Mouse (Mus musculus) neural tube, embryonic 12.5 days (tissue): ENCODE data around the gene Ntmt1. TPM values are rescaled to one million over a fixed set of nuclear protein-coding genes. Genes with fewer than 3 reads are reported as not detected.

ENCODE experiments used
- ATAC-seq: fragments of 200-750 bp; cut with Nextera tagmentation; 2 replicates; pipeline ENCODE4 v1.8.0; 2017; ENCODE audit warnings: low read depth, mild to moderate bottlenecking, moderate TSS enrichment, moderate library complexity; ENCODE audit not compliant: low FRiP score
- H3K27ac ChIP-seq: fragments of 300-500 bp; sonication (generic); 2 replicates; pipeline ENCODE4 v1.5.1; 2016
- H3K27me3 ChIP-seq: fragments of 300-500 bp; sonication (generic); replicated peaks from 2 replicates; pipeline ENCODE4 v1.6.1; 2016; ENCODE audit warnings: mild to moderate bottlenecking
- H3K36me3 ChIP-seq: fragments of 300-500 bp; sonication (generic); 2 replicates; pipeline ENCODE4 v1.6.1; 2016; ENCODE audit warnings: mild to moderate bottlenecking
- H3K4me1 ChIP-seq: fragments of 300-500 bp; sonication (generic); 2 replicates; pipeline ENCODE4 v1.6.1; 2016
- H3K4me2 ChIP-seq: fragments of 300-500 bp; sonication (generic); replicated peaks from 2 replicates; pipeline ENCODE4 v1.6.1; 2016; ENCODE audit warnings: mild to moderate bottlenecking
- H3K4me3 ChIP-seq: fragments of 300-500 bp; sonication (generic); 2 replicates; pipeline ENCODE4 v1.5.1; 2016
- H3K9ac ChIP-seq: fragments of 300-500 bp; sonication (generic); 2 replicates; pipeline ENCODE4 v1.6.1; 2016; ENCODE audit warnings: mild to moderate bottlenecking
- H3K9me3 ChIP-seq: fragments of 300-500 bp; sonication (generic); 2 replicates; pipeline ENCODE4 v1.6.1; 2016; ENCODE audit warnings: mild to moderate bottlenecking
- WGBS: fragments of 180-500 bp; shearing (Covaris S2); methylation state at CpG from one replicate; pipeline ENCODE4 v1.1.7; 2016; 5-methylcytosine and 5-hydroxymethylcytosine counted together
- polyA plus RNA-seq: library from polyadenylated mRNA; unstranded; fragments of >200 nt; fragmentation: Nextera tagmentation; extraction: Ambion mirVana; gene quantifications from 2 replicates; pipeline ENCODE4 v1.2.1, GENCODE M21; 2016

Gene Ntmt1
- polyA plus RNA-seq, 1 experiment from 2014 or later, result 111 TPM

GRCm38 (mm10) chr2:30807147-30807647 is 429 bp upstream of the Ntmt1 start:
- ATAC-seq, result peak; percentile 51; the same call in 1 of the 2 replicates
- 7% methylated on average over 28 of the region's 28 CpGs for WGBS
- peak overlapping the region; percentile 80 for H3K4me3 ChIP-seq
- peaks cover 26% of the 10 kb centered on the region for H3K4me1 ChIP-seq
- H3K27me3 ChIP-seq, result peaks cover 9% of the 10 kb centered on the region
- peak overlapping the region; percentile 86 for H3K4me2 ChIP-seq
- H3K27ac ChIP-seq, result peak overlapping the region; percentile 50; the same call in 1 of the 2 replicates
- no peaks in the 10 kb centered on the region for H3K9me3 ChIP-seq
- H3K36me3 ChIP-seq, result peaks cover 3% of the 10 kb centered on the region; the same call in 1 of the 2 replicates
- H3K9ac ChIP-seq, result peak overlapping the region; percentile 92; the same call in 1 of the 2 replicates

- 7% methylated on average over 10 of the region's 10 CpGs for WGBS
- Histone ChIP-seq H3K27me3 (no peaks in the 10 kb centered on the region; the same call in 1 of the 2 replicates), H3K36me3 (peaks cover 13% of the 10 kb centered on the region), H3K4me1 (peaks cover 26% of the 10 kb centered on the region), H3K9ac (peak overlapping the region; percentile 92), H3K27ac (no peak overlapping the region), H3K4me2 (peak overlapping the region; percentile 86), H3K9me3 (no peaks in the 10 kb centered on the region), H3K4me3 (peak overlapping the region; percentile 80)
- ATAC-seq, result no peak
These were observed 650 bp downstream of the Ntmt1 start for GRCm38 (mm10) chr2:30808296-30808655.

GRCm38 (mm10) chr2:30809503-30809902 is 1.9 kb downstream of the Ntmt1 start:
- peaks cover 25% of the 10 kb centered on the region for H3K36me3 ChIP-seq
- H3K4me3 ChIP-seq, result no peak overlapping the region
- peaks cover 26% of the 10 kb centered on the region for H3K4me1 ChIP-seq
- no peak overlapping the region for H3K9ac ChIP-seq
- no peak overlapping the region for H3K27ac ChIP-seq
- peak overlapping the region; percentile 86 for H3K4me2 ChIP-seq
- no peak for ATAC-seq
- H3K27me3 ChIP-seq, result no peaks in the 10 kb centered on the region
- 86% methylated on average over 5 of the region's 5 CpGs for WGBS
- no peaks in the 10 kb centered on the region for H3K9me3 ChIP-seq

GRCm38 (mm10) chr2:30810573-30810972 is 2.9 kb downstream of the Ntmt1 start:
- peak overlapping the region; percentile 36 for H3K4me2 ChIP-seq

GRCm38 (mm10) chr2:30816383-30816782 is 8.8 kb downstream of the Ntmt1 start:
- Histone ChIP-seq H3K4me3 (no peak overlapping the region), H3K9ac (no peak overlapping the region), H3K4me2 (no peak overlapping the region), H3K36me3 (peaks cover 86% of the 10 kb centered on the region), H3K27ac (no peak overlapping the region), H3K9me3 (no peaks in the 10 kb centered on the region), H3K4me1 (no peaks in the 10 kb centered on the region), H3K27me3 (no peaks in the 10 kb centered on the region)
- no peak for ATAC-seq
- whole genome bisulfite sequencing, result 100% methylated on average over 1 of the region's 1 CpGs

More at GRCm38 (mm10) chr2:30810573-30810972, 2.9 kb downstream of the Ntmt1 start:
- Histone ChIP-seq H3K27me3 (no peaks in the 10 kb centered on the region), H3K36me3 (peaks cover 36% of the 10 kb centered on the region), H3K9ac (no peak overlapping the region), H3K9me3 (no peaks in the 10 kb centered on the region), H3K4me3 (no peak overlapping the region), H3K27ac (no peak overlapping the region), H3K4me1 (peaks cover 26% of the 10 kb centered on the region)
- WGBS, result 74% methylated on average over 7 of the region's 7 CpGs
- no peak for ATAC-seq

GRCm38 (mm10) chr2:30819873-30820272 is 12.2 kb downstream of the Ntmt1 start:
- no peak for ATAC-seq
- H3K9ac ChIP-seq, result no peak overlapping the region
- no peak overlapping the region for H3K4me2 ChIP-seq
- H3K27me3 ChIP-seq, result no peaks in the 10 kb centered on the region
- 96% methylated on average over 5 of the region's 5 CpGs for WGBS
- H3K4me1 ChIP-seq, result peaks cover 18% of the 10 kb centered on the region
- no peak overlapping the region for H3K4me3 ChIP-seq
- H3K9me3 ChIP-seq, result no peaks in the 10 kb centered on the region
- H3K27ac ChIP-seq, result no peak overlapping the region
- H3K36me3 ChIP-seq, result peaks cover 92% of the 10 kb centered on the region

- 99% methylated on average over 3 of the region's 3 CpGs for WGBS
- ATAC-seq, result no peak
- Histone ChIP-seq H3K36me3 (peaks cover 90% of the 10 kb centered on the region), H3K9ac (no peak overlapping the region), H3K4me2 (no peak overlapping the region), H3K27me3 (no peaks in the 10 kb centered on the region), H3K27ac (no peak overlapping the region), H3K4me1 (peaks cover 18% of the 10 kb centered on the region), H3K9me3 (no peaks in the 10 kb centered on the region), H3K4me3 (no peak overlapping the region)
These were observed 13.4 kb downstream of the Ntmt1 start for GRCm38 (mm10) chr2:30821073-30821472.

GRCm38 (mm10) chr2:30822460-30822859 is 14.8 kb downstream of the Ntmt1 start:
- Histone ChIP-seq H3K9me3 (no peaks in the 10 kb centered on the region), H3K27me3 (no peaks in the 10 kb centered on the region), H3K4me1 (peaks cover 28% of the 10 kb centered on the region), H3K4me2 (no peak overlapping the region), H3K9ac (no peak overlapping the region), H3K27ac (no peak overlapping the region), H3K36me3 (peaks cover 87% of the 10 kb centered on the region), H3K4me3 (no peak overlapping the region)
- 94% methylated on average over 8 of the region's 8 CpGs for WGBS
- no peak for ATAC-seq

- WGBS, result 78% methylated on average over 13 of the region's 13 CpGs
These were observed 15.9 kb downstream of the Ntmt1 start for GRCm38 (mm10) chr2:30823385-30824153.

GRCm38 (mm10) chr2:30826825-30827748 is 19.5 kb downstream of the Ntmt1 start:
- 33% methylated on average over 26 of the region's 26 CpGs for whole genome bisulfite sequencing
- Histone ChIP-seq H3K27me3 (no peaks in the 10 kb centered on the region), H3K27ac (no peak overlapping the region), H3K9ac (peak overlapping the region; percentile 88), H3K36me3 (peaks cover 43% of the 10 kb centered on the region), H3K4me2 (peak overlapping the region; percentile 96), H3K4me1 (peaks cover 30% of the 10 kb centered on the region), H3K4me3 (peak overlapping the region; percentile 95), H3K9me3 (no peaks in the 10 kb centered on the region)
- ATAC-seq, result no peak

More at GRCm38 (mm10) chr2:30823385-30824153, 15.9 kb downstream of the Ntmt1 start:
- Histone ChIP-seq H3K36me3 (peaks cover 78% of the 10 kb centered on the region), H3K27me3 (no peaks in the 10 kb centered on the region), H3K4me2 (no peak overlapping the region), H3K4me3 (no peak overlapping the region), H3K27ac (no peak overlapping the region), H3K9ac (no peak overlapping the region), H3K4me1 (peaks cover 30% of the 10 kb centered on the region), H3K9me3 (no peaks in the 10 kb centered on the region)
- ATAC-seq, result peak; percentile 39

- Histone ChIP-seq H3K9ac (peak overlapping the region; percentile 88), H3K9me3 (no peaks in the 10 kb centered on the region), H3K27me3 (no peaks in the 10 kb centered on the region), H3K4me3 (peak overlapping the region; percentile 95), H3K4me1 (peaks cover 22% of the 10 kb centered on the region), H3K27ac (no peak overlapping the region), H3K4me2 (peak overlapping the region; percentile 96), H3K36me3 (peaks cover 35% of the 10 kb centered on the region)
- peak; percentile 86 for ATAC-seq
- WGBS, result under 1% methylated on average over 63 of the region's 63 CpGs
These were observed 20.3 kb downstream of the Ntmt1 start for GRCm38 (mm10) chr2:30827749-30828475.
